Mouse (Mus musculus): ENCODE data around the gene Adad2. TPM values are rescaled to one million over a fixed set of nuclear protein-coding genes. Genes with fewer than 3 reads are reported as not detected.

Adad2 gene
- polyA plus RNA-seq, 1 experiment from 2014 or later = not detected

GRCm38 (mm10) chr8:119616358-119616757 is 3.8 kb downstream of the Adad2 start:
- Histone ChIP-seq H3K9ac (no peak overlapping the region), H3K9me3 (replicated peaks) (no peaks in the 10 kb centered on the region), H3K27ac (no peak overlapping the region), H3K4me3 (no peak overlapping the region), H3K4me2 (no peak overlapping the region), H3K4me1 (replicated peaks) (peaks cover 10% of the 10 kb centered on the region), H3K27me3 (peaks cover 13% of the 10 kb centered on the region), H3K36me3 (no peaks in the 10 kb centered on the region)
- ATAC-seq (replicated peaks; ENCODE audit: insufficient number of reproducible peaks, insufficient read depth, low FRiP score, low read depth) = no peak
- WGBS = 71% methylated on average over 7 of the region's 7 CpGs

- no peak for ATAC-seq (replicated peaks; ENCODE audit: insufficient number of reproducible peaks, insufficient read depth, low FRiP score, low read depth)
- peaks cover 13% of the 10 kb centered on the region for H3K27me3 ChIP-seq
- no peaks in the 10 kb centered on the region for H3K9me3 ChIP-seq (replicated peaks)
- H3K27ac ChIP-seq = no peak overlapping the region
- H3K36me3 ChIP-seq = no peaks in the 10 kb centered on the region
- H3K4me3 ChIP-seq = no peak overlapping the region
- 97% methylated on average over 4 of the region's 4 CpGs for WGBS
- H3K9ac ChIP-seq = no peak overlapping the region
- H3K4me2 ChIP-seq = no peak overlapping the region
- peaks cover 10% of the 10 kb centered on the region for H3K4me1 ChIP-seq (replicated peaks)
Observed at GRCm38 (mm10) chr8:119616811-119617210, 4.3 kb downstream of the Adad2 start.

- H3K4me3 ChIP-seq = no peak overlapping the region
- H3K9ac ChIP-seq = no peak overlapping the region
- H3K9me3 ChIP-seq (replicated peaks) = no peaks in the 10 kb centered on the region
- no peak overlapping the region for H3K4me2 ChIP-seq
- H3K27ac ChIP-seq = no peak overlapping the region
- H3K36me3 ChIP-seq = no peaks in the 10 kb centered on the region
- WGBS = 86% methylated on average over 5 of the region's 5 CpGs
- H3K4me1 ChIP-seq (replicated peaks) = peaks cover 10% of the 10 kb centered on the region
- H3K27me3 ChIP-seq = peaks cover 13% of the 10 kb centered on the region; the same call in 1 of the 2 replicates
- no peak for ATAC-seq (replicated peaks; ENCODE audit: insufficient number of reproducible peaks, insufficient read depth, low FRiP score, low read depth)
Observed at GRCm38 (mm10) chr8:119617586-119617985, 5.0 kb downstream of the Adad2 start.

GRCm38 (mm10) chr8:119618887-119619286 is 6.3 kb downstream of the Adad2 start:
- peaks cover 9% of the 10 kb centered on the region; the same call in 1 of the 2 replicates for H3K27me3 ChIP-seq
- no peak overlapping the region for H3K9ac ChIP-seq
- no peaks in the 10 kb centered on the region for H3K36me3 ChIP-seq
- no peaks in the 10 kb centered on the region for H3K9me3 ChIP-seq (replicated peaks)
- 48% methylated on average over 5 of the region's 5 CpGs for WGBS
- H3K4me2 ChIP-seq = no peak overlapping the region
- peaks cover 10% of the 10 kb centered on the region for H3K4me1 ChIP-seq (replicated peaks)
- no peak for ATAC-seq (replicated peaks; ENCODE audit: insufficient number of reproducible peaks, insufficient read depth, low FRiP score, low read depth)
- no peak overlapping the region for H3K4me3 ChIP-seq
- no peak overlapping the region for H3K27ac ChIP-seq

- Histone ChIP-seq H3K4me2 (no peak overlapping the region), H3K36me3 (no peaks in the 10 kb centered on the region), H3K4me3 (no peak overlapping the region), H3K27me3 (peaks cover 2% of the 10 kb centered on the region; the same call in 1 of the 2 replicates), H3K9ac (no peak overlapping the region), H3K9me3 (replicated peaks) (no peaks in the 10 kb centered on the region), H3K27ac (no peak overlapping the region), H3K4me1 (replicated peaks) (peaks cover 10% of the 10 kb centered on the region)
- WGBS = 68% methylated on average over 6 of the region's 6 CpGs
- ATAC-seq (replicated peaks; ENCODE audit: insufficient number of reproducible peaks, insufficient read depth, low FRiP score, low read depth) = no peak
Observed at GRCm38 (mm10) chr8:119620116-119620840, 7.7 kb downstream of the Adad2 start.

GRCm38 (mm10) chr8:119620848-119621465 is 8.4 kb downstream of the Adad2 start:
- Histone ChIP-seq H3K27me3 (peaks cover 3% of the 10 kb centered on the region; the same call in 1 of the 2 replicates), H3K4me2 (no peak overlapping the region), H3K9me3 (replicated peaks) (no peaks in the 10 kb centered on the region), H3K27ac (no peak overlapping the region), H3K4me1 (replicated peaks) (peaks cover 10% of the 10 kb centered on the region), H3K9ac (no peak overlapping the region), H3K4me3 (no peak overlapping the region), H3K36me3 (no peaks in the 10 kb centered on the region)
- WGBS = 54% methylated on average over 14 of the region's 14 CpGs
- no peak for ATAC-seq (replicated peaks; ENCODE audit: insufficient number of reproducible peaks, insufficient read depth, low FRiP score, low read depth)

GRCm38 (mm10) chr8:119622555-119622954 is 10.0 kb downstream of the Adad2 start:
- Histone ChIP-seq H3K4me1 (replicated peaks) (peaks cover 10% of the 10 kb centered on the region), H3K4me3 (no peak overlapping the region), H3K27ac (no peak overlapping the region), H3K4me2 (no peak overlapping the region), H3K9ac (no peak overlapping the region), H3K27me3 (peaks cover 3% of the 10 kb centered on the region; the same call in 1 of the 2 replicates), H3K36me3 (no peaks in the 10 kb centered on the region), H3K9me3 (replicated peaks) (no peaks in the 10 kb centered on the region)
- ATAC-seq (replicated peaks; ENCODE audit: insufficient number of reproducible peaks, insufficient read depth, low FRiP score, low read depth) = no peak
- WGBS = 58% methylated on average over 4 of the region's 4 CpGs

GRCm38 (mm10) chr8:119623061-119623460 is 10.5 kb downstream of the Adad2 start:
- ATAC-seq (replicated peaks; ENCODE audit: insufficient number of reproducible peaks, insufficient read depth, low FRiP score, low read depth) = no peak
- Histone ChIP-seq H3K27ac (no peak overlapping the region), H3K4me1 (replicated peaks) (peaks cover 10% of the 10 kb centered on the region)

GRCm38 (mm10) chr8:119623744-119624143 is 11.2 kb downstream of the Adad2 start:
- WGBS = 85% methylated on average over 1 of the region's 1 CpGs

More at GRCm38 (mm10) chr8:119623061-119623460, 10.5 kb downstream of the Adad2 start:
- Histone ChIP-seq H3K36me3 (no peaks in the 10 kb centered on the region), H3K4me2 (no peak overlapping the region), H3K9me3 (replicated peaks) (no peaks in the 10 kb centered on the region), H3K9ac (no peak overlapping the region), H3K27me3 (peaks cover 3% of the 10 kb centered on the region; the same call in 1 of the 2 replicates), H3K4me3 (no peak overlapping the region)
- WGBS = 76% methylated on average over 8 of the region's 8 CpGs

GRCm38 (mm10) chr8:119624916-119625315 is 12.4 kb downstream of the Adad2 start:
- Histone ChIP-seq H3K27me3 (peaks cover 3% of the 10 kb centered on the region; the same call in 1 of the 2 replicates), H3K9me3 (replicated peaks) (no peaks in the 10 kb centered on the region), H3K4me1 (replicated peaks) (peaks cover 10% of the 10 kb centered on the region), H3K4me2 (no peak overlapping the region), H3K36me3 (no peaks in the 10 kb centered on the region), H3K9ac (no peak overlapping the region), H3K4me3 (no peak overlapping the region), H3K27ac (no peak overlapping the region)
- 81% methylated on average over 7 of the region's 7 CpGs for WGBS
- ATAC-seq (replicated peaks; ENCODE audit: insufficient number of reproducible peaks, insufficient read depth, low FRiP score, low read depth) = no peak

More at GRCm38 (mm10) chr8:119623744-119624143, 11.2 kb downstream of the Adad2 start:
- H3K9me3 ChIP-seq (replicated peaks) = no peaks in the 10 kb centered on the region
- no peak overlapping the region for H3K27ac ChIP-seq
- peaks cover 3% of the 10 kb centered on the region; the same call in 1 of the 2 replicates for H3K27me3 ChIP-seq
- no peak overlapping the region for H3K4me3 ChIP-seq
- no peak overlapping the region for H3K9ac ChIP-seq
- H3K4me2 ChIP-seq = no peak overlapping the region
- no peaks in the 10 kb centered on the region for H3K36me3 ChIP-seq
- H3K4me1 ChIP-seq (replicated peaks) = peaks cover 10% of the 10 kb centered on the region
- ATAC-seq (replicated peaks; ENCODE audit: insufficient number of reproducible peaks, insufficient read depth, low FRiP score, low read depth) = no peak

- Histone ChIP-seq H3K4me2 (no peak overlapping the region), H3K9me3 (replicated peaks) (no peaks in the 10 kb centered on the region), H3K4me1 (replicated peaks) (peaks cover 5% of the 10 kb centered on the region), H3K9ac (no peak overlapping the region), H3K27me3 (peaks cover 5% of the 10 kb centered on the region), H3K36me3 (no peaks in the 10 kb centered on the region), H3K4me3 (no peak overlapping the region), H3K27ac (no peak overlapping the region)
- no peak for ATAC-seq (replicated peaks; ENCODE audit: insufficient number of reproducible peaks, insufficient read depth, low FRiP score, low read depth)
- 81% methylated on average over 22 of the region's 22 CpGs for WGBS
Observed at GRCm38 (mm10) chr8:119625788-119626187, 13.2 kb downstream of the Adad2 start.

Measured in heart, embryonic 15.5 days (tissue).